ENCODE assay signal across 25 mouse cellular contexts in the genomic region with DNA sequence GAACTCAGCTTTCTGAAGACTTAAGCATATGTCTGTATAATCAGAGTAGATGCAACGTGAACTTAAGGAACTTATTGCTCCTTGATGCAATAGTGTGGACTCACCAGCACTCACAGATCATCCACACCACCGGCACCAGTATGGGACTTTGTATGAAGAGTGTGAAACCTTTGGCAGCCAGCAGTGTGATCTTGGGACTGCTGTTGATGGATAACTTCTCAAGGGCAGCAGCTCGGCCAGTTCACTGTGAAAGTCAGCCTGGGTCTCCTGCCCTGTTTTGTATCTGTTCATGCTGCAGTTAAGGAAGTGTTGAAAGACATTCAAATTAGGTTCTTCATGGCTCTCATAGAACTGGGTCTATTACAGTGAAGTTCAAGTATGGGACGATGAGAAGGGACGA.
DNase-seq lines count a peak whose midpoint lies in the region; ATAC-seq and TF ChIP-seq lines count a peak whose summit lies in the region.
"Had no signal": no experiment of that assay in that cellular context is flagged by ENCODE, and none has a peak within 500 bp of the region (broad histone marks: within the 10 kb centered on the region; RNA-seq: fewer than 3 reads in every experiment).

No protein-coding gene starts in this region.

- H3K4me1 ChIP-seq in heart, embryonic 13.5 days, result peaks cover 49% of the 10 kb centered on the region
- H3K4me1 ChIP-seq in heart, embryonic 10.5 days, result peaks cover 26% of the 10 kb centered on the region
- H3K4me1 ChIP-seq in kidney, embryonic 15.5 days, result 0 out of 2 replicates have a peak, but pooled peaks cover 3% of the 10 kb centered on the region
- H3K4me1 ChIP-seq in spleen, adult 2 months (ENCODE audit: control insufficient read depth, insufficient read depth, insufficient read length), result peaks cover 5% of the 10 kb centered on the region

- ATAC-seq in heart, embryonic 13.5 days (ENCODE audit: extremely low read depth, insufficient number of reproducible peaks, low FRiP score, low TSS enrichment), result no peak
- no peak for ATAC-seq in kidney, embryonic 15.5 days (replicated peaks; ENCODE audit: low FRiP score)
- ATAC-seq: forebrain, embryonic 16.5 days; intestine, postnatal 0 days had no signal

- peak overlapping the region; percentile 67; the same call in 1 of the 2 replicates for H3K27ac ChIP-seq in heart, embryonic 13.5 days (replicated peaks)
- no peak overlapping the region for H3K27ac ChIP-seq in heart, embryonic 10.5 days
- no peak overlapping the region for H3K27ac ChIP-seq in kidney, embryonic 15.5 days
- 0 out of 2 replicates have a peak overlapping the region, but pooled peaks have one; percentile 22 for H3K27ac ChIP-seq in spleen, adult 2 months (ENCODE audit: insufficient read depth, low read length)
- H3K27ac ChIP-seq: gastrocnemius, adult 2 months; hindbrain, embryonic 14.5 days; liver, embryonic 13.5 days; stomach, postnatal 0 days had no signal

- no peak overlapping the region for H3K4me3 ChIP-seq in heart, embryonic 13.5 days
- H3K4me3 ChIP-seq in heart, embryonic 10.5 days, result no peak overlapping the region
- no peak overlapping the region for H3K4me3 ChIP-seq in kidney, embryonic 15.5 days (replicated peaks)
- no peak overlapping the region for H3K4me3 ChIP-seq in spleen, adult 2 months (ENCODE audit: extremely low read depth, insufficient read depth, insufficient read length)
- H3K4me3 ChIP-seq: erythroblast, embryonic 14.5 days; gastrocnemius, adult 2 months; liver, embryonic 13.5 days had no signal

- DNase-seq in heart, embryonic 10.5 days (ENCODE audit: low spot score), result no peak
- DNase-seq in kidney, adult 11 months, result peak; percentile 47
- peak; percentile 42 to 49 for DNase-seq in kidney, postnatal 36 days
- no peak for DNase-seq in kidney, postnatal 10 days
- DNase-seq in spleen, adult 2 months (ENCODE audit: low read depth in 1 of 2, low spot score in 2 of 2), result no peak
- DNase-seq in spleen, postnatal 10 days (ENCODE audit: low spot score in 2 of 2), result no peak
- DNase-seq: adrenal gland, adult 8-10 months; cerebellum, adult 2 months; cerebellum, postnatal 14 days; gastrocnemius, adult 2 months; gastrocnemius, postnatal 36 days; liver, embryonic 13.5 days; lung, embryonic 14.5 days; right cerebral cortex, postnatal 25 days; thymus, adult 18-20 months; thymus, postnatal 25 days had no signal

- H3K9ac ChIP-seq in heart, embryonic 13.5 days, result no peak overlapping the region
- H3K9ac ChIP-seq in kidney, embryonic 15.5 days, result no peak overlapping the region
- H3K9ac ChIP-seq: hindbrain, embryonic 14.5 days; liver, embryonic 13.5 days; lung, embryonic 14.5 days had no signal

- H3K36me3 ChIP-seq in heart, embryonic 13.5 days, result no peaks in the 10 kb centered on the region
- H3K36me3 ChIP-seq in heart, embryonic 10.5 days, result no peaks in the 10 kb centered on the region
- H3K36me3 ChIP-seq in kidney, embryonic 15.5 days, result no peaks in the 10 kb centered on the region
- no peaks in the 10 kb centered on the region; the same call in 1 of the 2 replicates for H3K36me3 ChIP-seq in spleen, adult 2 months (ENCODE audit: control insufficient read depth, insufficient read depth, low read length)
- H3K36me3 ChIP-seq: G1E; liver, embryonic 13.5 days had no signal

- no peak for TF ChIP-seq POLR2A in spleen, adult 2 months (IDR thresholded peaks at IDR 0.05; ENCODE audit: low read depth, low read length)

- H3K9me3 ChIP-seq in heart, embryonic 13.5 days, result no peaks in the 10 kb centered on the region
- H3K9me3 ChIP-seq in heart, embryonic 10.5 days, result no peaks in the 10 kb centered on the region
- no peaks in the 10 kb centered on the region for H3K9me3 ChIP-seq in kidney, embryonic 15.5 days (replicated peaks)
- H3K9me3 ChIP-seq: liver, embryonic 13.5 days had no signal

- H3K27me3 ChIP-seq in heart, embryonic 13.5 days (replicated peaks), result no peaks in the 10 kb centered on the region
- H3K27me3 ChIP-seq in heart, embryonic 10.5 days (ENCODE audit: insufficient read depth, poor library complexity, severe bottlenecking), result no peaks in the 10 kb centered on the region
- no peaks in the 10 kb centered on the region for H3K27me3 ChIP-seq in kidney, embryonic 15.5 days
- H3K27me3 ChIP-seq in spleen, adult 2 months (ENCODE audit: control insufficient read depth, insufficient read depth, low read length), result no peaks in the 10 kb centered on the region
- H3K27me3 ChIP-seq: liver, embryonic 13.5 days had no signal

- WGBS in heart, embryonic 13.5 days, result 39% methylated on average over 5 of the region's 5 CpGs
- WGBS in heart, embryonic 10.5 days, result 61% methylated on average over 5 of the region's 5 CpGs
- WGBS in kidney, embryonic 15.5 days, result 84% methylated on average over 5 of the region's 5 CpGs
- WGBS in spleen, adult 2 months, result 76% methylated on average over 5 of the region's 5 CpGs

- TF ChIP-seq CTCF in spleen, adult 2 months (IDR thresholded peaks at IDR 0.05; ENCODE audit: extremely low read depth, insufficient read depth, insufficient read length, insufficient replicate concordance), result no peak

- no peak overlapping the region for H3K4me2 ChIP-seq in heart, embryonic 13.5 days
- H3K4me2 ChIP-seq in kidney, embryonic 15.5 days, result no peak overlapping the region
- H3K4me2 ChIP-seq: hindbrain, embryonic 14.5 days; liver, embryonic 13.5 days; lung, embryonic 14.5 days; midbrain, embryonic 11.5 days had no signal

Comparison
In these comparisons a context has a peak if more than half of its experiments do, and no peak if none do; other contexts are left out.
1. H3K27ac ChIP-seq: peak in heart, embryonic 13.5 days (single experiment) and spleen, adult 2 months (single experiment); none in heart, embryonic 10.5 days (single experiment) and kidney, embryonic 15.5 days (single experiment).
2. DNase-seq: peak in kidney, adult 11 months (single experiment) and kidney, postnatal 36 days (2 of 2); none in heart, embryonic 10.5 days (single experiment), kidney, postnatal 10 days (single experiment), spleen, adult 2 months (0 of 2) and spleen, postnatal 10 days (0 of 2).